Mouse (Mus musculus) fibroblast of lung, adult 2 months (primary cell): ENCODE measurements around the gene C1qtnf7.

Experiments used
- DNase-seq: peaks from one replicate; pipeline ENCODE4 v3.0.0-alpha.2; 2011; ENCODE audit warnings: low read depth

The C1qtnf7 gene

DNA sequence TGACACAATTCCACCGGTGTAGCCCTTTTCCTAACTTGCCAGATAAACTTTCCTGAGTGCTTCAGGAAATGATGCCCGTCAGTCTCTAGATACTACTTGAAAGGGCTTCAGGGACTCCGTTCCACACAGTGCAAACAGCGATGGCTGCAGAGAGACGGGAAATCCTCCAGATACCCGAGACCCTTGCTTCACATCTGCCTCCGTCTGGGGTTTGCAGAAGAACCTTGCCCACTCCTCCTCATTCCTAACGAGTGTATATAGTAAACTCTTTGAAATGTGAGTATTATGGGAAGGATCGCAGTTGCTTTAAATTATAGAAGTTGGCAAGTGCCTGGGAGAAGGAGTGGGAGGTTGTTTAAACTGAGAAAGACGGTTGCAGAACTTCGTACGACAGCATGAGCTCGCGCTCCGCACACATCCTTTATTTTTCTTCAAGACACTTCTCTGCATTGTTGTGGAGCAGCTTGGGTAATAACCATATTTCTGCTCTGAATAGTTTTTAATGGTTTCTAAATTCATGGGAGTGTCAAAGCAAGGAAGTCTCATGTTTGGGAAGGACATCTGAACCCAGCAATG lies at the start of gene C1qtnf7:
TSS of gene C1qtnf7 (plus strand) at position 138 of the 576 bp plus-strand sequence.
- DNase-seq, result no peak

DNA sequence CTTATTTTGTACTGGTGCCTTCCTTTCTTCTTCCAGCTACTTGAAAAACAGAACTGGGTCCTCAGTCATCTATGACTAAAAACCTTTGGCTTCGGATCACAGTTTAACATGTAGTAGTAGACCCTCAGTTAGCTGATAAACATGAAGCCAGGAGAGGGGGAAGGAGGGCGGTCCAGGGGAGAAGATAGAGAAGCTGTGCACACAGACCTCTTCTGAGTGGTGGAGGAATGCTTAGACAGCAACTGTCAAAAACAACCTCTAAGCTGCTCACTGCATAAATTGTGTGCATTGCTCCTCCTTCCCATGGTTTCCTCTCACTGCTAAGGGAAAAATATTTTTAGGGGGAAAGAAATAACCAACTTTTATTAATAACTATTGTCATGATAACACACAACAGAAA lies 48.6 kb upstream of the C1qtnf7 start:
- DNase-seq, result no peak

DNA sequence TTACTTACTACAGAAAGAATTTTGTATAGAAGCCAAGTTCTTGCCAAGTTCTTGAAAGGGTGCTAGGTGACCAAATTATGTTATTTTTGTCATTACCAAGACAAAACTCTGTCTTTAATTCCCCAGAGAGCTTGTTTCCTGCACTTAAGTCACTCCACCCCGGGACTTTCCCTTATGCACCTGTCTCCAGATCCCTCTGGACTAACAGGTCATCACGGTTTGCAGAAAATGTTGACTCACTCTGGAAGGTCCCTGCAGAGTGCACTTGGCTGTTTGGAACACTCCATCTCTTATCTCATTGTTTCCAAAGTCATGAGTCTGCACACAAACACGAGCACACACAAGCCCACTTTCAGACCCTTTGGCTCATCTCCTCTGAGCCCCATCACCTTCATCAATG lies 48.1 kb upstream of the C1qtnf7 start:
- DNase-seq, result no peak

DNA sequence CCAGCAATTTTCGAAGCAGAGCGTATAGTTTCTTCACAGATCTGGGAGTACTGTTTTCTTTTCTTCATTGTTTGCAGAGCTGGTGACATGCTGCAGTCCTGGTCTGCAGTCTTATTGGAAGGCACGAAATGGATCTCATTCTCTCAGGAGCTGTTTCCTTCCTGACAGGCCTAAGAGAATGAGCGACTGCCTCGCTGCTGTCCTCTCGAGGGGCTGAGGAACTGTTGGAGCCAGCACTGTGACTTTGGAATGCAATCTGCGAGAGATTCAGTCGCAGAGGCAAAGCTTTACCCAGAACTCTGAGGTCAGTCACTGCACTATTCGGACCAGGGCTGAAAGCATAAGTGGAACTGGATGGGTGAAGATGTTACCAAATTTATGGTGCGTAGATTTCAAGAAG lies 46.4 kb upstream of the C1qtnf7 start:
- DNase-seq, result no peak

DNA sequence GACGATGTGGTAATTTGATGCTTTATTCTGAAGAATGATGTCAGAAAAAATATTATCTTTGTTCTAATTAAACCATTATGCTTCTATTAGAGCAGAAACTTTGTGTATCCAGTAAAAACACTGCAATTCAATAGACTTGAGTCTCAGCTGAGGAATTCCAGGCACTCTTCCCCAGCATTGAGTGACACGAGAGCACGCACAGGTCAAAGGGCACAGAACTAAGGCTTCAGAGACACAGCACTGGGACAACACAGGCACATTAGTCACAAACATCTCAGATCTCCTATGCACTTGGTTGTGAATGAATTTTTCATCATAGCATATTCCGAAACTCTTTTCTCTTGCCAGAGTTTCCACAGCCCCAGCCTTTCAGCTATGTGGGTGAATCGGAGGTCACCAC lies 37.4 kb upstream of the C1qtnf7 start:
- DNase-seq, result no peak

DNA sequence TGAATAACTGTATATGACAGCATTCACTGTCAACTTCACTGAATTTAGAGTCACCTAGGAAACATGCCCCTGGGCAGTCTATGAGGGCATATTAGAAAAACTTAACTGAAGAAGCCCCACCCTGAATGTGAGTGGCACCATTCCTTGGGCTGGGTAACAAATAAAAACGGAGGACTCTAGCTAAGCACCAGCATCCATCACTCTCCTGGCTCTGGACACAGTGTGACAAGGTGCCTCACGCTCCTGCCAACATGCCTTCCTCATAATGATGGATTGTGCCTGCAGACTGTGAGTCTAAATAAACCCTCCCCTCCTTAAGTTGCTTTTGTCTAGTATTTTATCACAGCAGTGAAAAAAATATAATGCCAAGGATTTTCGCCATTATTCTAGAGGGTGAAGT lies 35.3 kb upstream of the C1qtnf7 start:
- no peak for DNase-seq

DNA sequence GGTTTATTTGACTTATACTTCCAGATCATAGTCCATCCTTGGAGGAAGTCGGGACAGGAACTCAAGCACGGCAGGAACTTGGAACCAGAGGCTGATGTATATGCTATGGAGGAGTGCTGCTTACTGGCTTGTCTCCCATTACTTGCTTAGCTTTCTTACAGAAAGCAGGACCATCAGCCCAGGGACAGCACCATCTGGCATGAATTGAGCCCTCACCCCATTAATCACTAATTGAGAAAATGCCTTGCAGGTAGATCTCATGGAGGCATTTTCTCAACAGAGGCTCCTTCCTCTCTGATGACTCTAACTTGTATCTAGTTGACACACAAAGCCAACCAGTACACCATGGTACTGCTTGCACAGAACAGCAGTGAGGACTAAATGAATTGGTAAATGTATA lies 34.6 kb upstream of the C1qtnf7 start:
- DNase-seq, result no peak

DNA sequence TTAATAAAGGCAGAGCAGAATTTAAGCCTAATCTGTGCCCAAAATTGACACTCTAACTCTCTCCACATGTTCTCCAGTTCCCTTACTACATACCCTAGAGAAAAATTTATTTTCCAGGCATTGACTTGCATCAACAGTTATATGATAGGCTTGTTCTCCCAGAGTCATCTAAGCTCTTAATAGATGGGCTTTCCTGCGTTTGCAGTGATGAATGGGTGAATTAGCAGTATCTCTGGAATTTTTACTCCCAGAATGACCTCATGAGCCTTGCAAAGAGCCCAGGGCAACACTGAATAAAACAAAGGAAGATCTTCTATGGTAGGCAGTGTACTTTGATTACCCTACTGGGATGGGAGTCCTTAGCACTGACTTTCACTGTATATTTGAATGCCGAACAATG lies 33.5 kb upstream of the C1qtnf7 start:
- DNase-seq, result no peak

DNA sequence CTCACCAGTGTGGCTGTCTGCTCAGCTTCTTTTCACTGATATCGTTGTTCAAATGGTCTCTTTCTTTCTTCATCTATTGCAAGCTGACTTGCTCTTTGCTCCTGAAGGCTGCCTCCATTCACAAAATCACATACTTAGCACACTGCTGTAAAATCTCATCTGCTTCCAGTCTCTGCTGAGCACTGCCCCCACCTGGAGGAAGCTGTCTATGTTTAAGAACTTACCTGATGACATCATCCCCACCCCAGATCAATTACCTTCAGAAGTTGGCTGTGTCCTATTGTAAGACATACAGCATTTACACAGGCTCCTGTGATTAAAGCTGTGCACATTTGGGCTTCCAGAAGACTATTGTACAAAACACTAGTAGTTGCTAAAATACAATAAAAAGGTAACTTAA lies 13.5 kb upstream of the C1qtnf7 start:
- no peak for DNase-seq

DNA sequence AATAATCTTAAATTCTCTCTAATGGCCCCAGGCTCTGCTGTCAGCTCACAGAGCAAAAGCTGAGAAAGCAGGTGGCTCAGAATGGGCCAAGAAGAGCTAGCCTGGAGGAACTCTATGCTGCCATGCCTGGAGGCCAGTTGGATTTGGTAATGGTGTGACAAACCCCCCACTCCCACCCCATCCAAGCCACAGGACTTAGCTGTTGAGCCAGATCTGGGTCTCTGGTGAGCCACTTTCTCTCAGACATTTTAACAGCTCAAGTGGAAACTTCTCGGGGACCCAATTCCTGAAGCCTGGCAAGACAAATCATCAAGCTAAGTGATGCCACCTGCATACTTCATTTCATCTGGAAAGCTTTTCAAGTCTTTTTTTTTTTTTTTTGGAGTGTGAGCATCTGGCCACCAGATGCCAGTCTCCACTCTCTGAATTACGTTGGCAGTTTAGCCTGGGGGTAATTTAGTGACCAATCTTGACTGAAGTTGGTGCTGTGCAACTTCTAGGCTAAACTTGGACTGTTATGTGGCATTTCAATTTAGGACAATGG lies 11.0 kb upstream of the C1qtnf7 start:
- DNase-seq, result no peak

DNA sequence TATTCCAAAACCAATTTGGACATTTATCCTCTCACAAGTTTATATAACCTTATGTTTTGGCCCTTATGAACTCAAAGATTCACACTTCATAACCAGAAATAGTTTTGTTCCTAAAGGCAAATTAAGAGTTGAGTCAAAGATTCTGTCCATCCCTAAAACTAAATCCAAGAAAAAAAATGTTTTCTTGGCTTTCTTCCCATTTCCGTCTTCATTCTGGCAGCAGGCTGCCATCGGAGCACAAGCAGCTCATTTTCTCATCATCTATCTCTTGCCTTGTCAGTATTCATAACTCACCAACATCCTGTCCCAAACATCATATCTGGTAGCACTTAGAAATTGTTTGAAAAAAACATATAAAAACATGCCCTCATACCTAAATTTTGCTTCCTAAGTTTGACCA lies 6.9 kb upstream of the C1qtnf7 start:
- DNase-seq, result no peak

DNA sequence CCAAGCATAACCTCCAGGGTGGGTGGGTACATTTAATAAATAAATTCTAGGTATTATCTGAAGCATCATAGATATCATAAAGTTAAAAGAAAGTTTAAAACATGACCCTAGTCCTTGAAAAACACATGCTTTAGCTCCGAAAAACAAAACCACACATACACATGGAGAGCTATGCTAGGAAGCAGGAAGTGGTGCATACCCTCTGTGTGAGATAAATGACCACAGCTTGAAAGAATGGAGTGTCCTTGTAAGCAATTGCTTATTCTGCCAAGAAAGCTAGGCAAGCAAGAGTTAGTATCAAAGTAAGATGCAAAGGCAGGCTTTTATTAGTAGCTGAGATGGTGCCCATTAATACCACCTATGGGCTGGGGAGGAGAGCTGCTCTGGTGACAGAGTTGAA lies 6.4 kb upstream of the C1qtnf7 start:
- no peak for DNase-seq

DNA sequence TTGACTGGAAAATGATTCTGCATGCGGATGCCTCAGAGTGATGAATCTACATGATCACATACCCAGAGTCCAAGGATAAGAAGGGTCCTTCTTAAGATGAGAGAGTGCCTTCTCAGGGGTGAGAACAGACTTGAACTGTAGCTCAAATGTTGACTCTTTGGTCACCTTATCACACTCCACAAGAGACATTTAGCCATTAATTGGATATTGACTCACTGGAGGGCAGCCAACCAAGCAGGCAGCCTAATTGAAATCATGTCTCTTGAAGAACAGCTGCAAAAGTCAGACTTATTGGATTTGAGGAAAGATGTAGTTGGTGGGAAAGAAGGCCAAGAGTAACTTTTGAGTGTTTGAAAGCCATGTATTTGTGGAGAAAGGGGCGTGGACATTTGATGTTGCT lies 4.2 kb upstream of the C1qtnf7 start:
- no peak for DNase-seq

DNA sequence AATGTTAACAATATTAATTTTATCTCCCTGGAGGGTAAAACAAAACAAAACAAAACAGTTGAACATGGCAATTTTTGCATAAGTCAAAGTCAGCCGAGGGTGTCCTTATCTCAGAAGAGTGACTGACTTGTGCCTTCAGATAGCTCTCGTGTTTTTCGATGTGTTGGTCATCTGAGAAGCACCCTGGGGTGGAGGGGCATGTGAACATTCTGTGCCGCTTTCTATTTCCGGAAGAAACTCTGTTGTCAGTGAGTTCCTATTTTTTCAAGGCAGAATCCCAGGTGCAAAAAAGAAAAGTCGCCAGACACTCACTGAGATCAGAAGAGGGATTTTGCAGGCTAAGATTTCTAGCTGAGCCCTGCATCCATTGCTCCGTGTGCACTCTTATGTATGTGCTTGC lies 1.2 kb downstream of the C1qtnf7 start:
- DNase-seq, result no peak

DNA sequence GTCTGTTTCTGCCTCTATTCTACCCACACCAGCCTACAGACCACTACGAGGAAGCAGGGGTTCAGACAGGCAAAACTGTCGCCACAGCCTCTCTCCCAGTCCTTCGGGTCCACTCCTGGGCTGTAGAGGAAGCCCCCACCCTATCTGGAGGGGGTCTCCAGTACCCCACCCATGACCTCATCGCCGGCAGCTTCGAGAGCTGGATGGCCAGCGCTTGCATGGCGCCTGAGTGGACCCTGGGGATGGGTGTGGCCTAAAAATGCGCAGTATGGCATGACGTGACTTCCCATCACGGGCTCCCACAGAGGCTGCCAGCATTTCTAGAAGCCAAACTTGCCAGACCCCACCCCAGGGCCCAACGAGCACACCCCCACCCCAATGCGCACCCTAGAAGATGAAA lies 2.0 kb downstream of the C1qtnf7 start:
- DNase-seq, result no peak

DNA sequence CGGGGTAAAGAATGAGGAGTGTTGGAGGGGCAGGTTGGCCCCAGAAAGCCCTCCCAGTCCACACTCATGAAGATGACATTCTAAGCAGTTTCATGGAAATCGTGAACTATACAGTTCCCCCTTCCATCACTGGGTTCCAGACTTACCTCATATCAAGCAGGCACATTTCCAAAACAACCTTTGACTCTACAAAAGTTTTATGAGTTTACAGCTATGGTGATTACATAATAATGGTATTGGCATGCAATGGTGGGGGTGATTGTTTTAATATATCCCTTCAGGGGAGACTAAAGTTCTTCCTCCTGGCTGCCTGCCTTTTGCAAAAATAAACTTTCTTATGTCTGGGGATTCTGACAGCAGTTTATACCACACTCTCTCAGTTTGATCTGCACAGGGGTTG lies 4.6 kb downstream of the C1qtnf7 start:
- no peak for DNase-seq

DNA sequence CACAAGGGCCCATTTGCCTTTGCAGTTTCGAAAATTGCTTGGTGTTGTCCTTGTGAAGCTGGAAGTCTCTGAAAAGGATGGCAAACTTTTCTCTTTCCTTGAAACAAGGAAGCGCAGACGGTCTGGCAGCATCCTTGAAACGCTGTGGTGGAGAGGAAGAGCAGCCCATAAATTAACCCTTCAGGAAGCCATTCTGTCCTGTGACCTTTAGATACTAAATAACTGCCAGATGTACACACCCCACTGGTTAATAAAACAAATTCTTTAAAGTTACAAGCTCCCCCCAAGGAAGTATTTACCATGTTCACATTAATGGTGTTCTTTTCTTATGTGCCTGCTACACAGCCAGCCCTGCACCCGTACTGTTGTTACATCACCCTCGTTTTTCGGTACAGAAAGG lies 6.0 kb downstream of the C1qtnf7 start:
- no peak for DNase-seq

DNA sequence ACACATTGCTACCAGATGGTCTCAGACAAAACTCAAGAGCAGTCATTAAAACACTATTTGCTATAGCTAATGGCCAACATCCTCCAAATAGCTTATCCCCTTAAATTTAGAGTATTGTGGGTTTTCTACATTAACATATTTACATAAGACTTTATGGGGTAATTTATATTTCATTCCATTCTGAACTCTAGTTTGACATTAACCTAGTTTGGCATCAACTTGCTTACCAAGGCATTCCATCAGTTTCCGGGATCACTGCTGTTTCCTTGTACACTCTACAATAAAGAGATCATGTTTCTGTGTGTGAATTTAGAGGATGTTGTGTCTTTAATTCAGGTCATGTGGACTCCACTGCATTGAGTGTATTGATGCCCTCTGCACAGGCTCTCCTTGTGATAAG lies 7.5 kb downstream of the C1qtnf7 start:
- no peak for DNase-seq

DNA sequence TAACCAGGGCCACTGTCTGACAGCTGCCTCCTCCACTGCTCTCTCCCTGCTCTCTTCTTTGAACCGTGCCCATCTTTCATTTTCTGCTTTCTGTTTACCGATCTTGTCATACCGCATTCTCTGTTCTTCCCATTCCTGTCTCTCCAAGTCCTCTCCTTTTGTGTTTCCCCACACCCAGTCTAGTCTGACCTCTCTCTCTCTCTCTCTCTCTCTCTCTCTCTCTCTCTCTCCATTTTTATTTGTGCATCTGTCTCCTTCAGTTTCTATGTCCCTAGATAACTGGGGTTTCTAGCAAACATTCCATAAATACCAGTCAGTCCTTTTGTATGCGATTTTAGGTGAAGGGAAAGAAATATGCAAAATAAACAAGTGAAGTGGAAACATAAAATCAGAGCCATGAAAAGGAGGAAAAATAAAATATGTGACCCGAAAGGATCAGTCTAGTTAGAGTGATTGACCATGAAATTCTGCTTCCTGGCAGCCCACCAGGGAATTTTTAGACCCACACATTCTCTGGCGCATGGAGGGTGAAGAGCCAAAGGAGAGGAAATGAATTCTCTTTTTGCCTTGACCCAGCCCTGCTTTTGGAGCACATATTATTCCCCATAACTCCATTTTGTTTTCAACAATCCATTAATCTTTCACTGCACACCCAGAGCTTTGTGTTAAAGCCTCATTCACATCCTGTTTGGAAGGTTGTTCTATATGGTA lies 11.7 kb downstream of the C1qtnf7 start:
- DNase-seq, result no peak

DNA sequence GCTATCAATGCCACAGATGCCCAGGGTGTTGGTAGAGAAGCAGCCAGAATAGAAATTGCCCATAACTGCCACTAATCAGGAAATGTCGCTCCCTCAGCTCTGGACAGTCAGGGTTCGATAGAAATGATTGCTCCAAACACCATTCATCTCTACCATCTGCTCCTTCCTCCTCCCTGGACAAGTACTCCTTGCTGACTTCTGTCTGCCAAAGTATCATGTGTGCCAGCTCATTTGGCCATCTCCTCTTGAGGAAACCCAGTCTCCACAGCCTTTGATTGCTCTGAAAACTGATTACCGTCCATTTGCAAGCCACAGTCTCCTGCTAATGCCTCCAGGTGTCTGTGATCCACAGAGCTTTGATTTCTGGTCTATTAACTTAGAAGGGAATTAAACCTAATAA lies 14.8 kb downstream of the C1qtnf7 start:
- no peak for DNase-seq

DNA sequence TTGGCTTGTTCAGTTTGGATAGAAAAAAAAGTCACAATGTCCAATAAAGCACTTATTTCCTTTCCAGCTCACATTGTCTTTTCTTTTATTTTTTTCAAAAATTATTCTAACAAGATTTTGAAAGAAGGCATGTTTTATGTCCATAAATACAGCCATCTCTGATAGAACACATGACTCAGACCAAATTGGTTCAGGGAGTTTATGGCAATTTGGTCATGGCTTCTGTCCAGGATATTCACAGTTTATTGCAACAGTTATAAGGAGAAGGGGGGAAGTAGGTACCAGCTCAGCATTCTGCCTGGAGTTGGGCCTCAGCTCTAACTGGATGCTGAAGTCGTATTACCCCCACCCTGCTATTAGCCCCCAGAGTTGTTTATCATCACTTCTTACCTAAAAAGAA lies 15.5 kb downstream of the C1qtnf7 start:
- no peak for DNase-seq

DNA sequence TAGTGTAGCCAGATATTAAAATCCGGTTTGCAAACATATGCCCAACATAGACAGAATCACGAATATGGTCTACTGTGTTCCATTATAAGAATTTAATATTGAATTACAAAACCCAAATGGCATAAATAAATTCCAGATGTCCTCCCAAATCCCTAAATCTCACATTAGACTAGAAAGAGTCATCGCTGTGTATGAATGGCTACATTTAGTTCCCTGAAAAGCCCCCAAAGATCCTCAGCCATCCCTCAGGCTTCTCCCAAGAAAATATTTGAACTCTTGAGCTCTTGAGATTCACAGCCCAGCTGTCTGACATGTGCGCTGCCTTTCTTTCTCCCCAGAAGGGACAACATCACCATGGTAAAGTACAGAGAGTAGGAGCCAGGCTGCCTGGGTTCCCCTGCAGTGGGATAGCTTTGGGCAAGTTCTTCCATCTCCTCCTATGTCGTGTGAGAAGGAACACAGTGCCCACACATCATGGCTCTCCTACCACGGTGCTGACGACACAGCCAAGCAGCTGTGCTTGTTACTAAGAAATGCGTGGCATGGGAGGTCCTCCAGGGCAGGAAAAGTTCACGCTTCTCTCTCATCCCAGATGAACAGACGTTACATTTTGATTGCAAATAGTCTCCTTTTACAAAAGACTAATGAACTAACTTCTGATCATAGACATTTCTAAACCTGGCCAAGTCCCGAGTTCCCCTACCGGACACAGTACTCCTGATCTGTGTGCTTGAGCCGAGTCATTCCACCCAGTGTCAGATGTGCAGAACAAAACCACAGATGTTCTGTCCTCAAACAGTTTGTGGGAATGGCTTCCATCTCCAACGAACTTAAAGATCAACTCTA lies 23.2 kb downstream of the C1qtnf7 start:
- DNase-seq, result no peak

DNA sequence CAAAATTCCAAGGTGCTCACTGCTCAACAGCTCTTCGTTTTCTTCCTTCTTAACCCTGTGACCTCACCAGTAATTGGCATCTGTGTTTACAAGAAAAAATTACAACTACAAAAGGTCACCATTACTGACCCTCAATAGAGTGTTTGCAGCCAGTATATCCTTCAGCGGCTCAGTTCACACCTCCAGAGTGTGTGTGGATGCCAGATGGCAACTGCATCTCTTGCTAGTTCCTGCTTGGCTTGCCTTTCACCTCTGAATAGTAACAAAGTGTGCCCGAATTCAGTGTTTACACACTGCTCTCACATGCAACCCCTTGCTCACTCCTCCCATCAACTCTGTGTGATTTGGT lies 23.8 kb downstream of the C1qtnf7 start:
- DNase-seq, result no peak
